Mouse (Mus musculus): ENCODE measurements at regions not wholly inside any gene's neighbourhood (a gene's known extent, or its start where the extent isn't known, plus 50 kb on each side); places are given as distances from the start of the nearest gene placed in this dataset.

DNA sequence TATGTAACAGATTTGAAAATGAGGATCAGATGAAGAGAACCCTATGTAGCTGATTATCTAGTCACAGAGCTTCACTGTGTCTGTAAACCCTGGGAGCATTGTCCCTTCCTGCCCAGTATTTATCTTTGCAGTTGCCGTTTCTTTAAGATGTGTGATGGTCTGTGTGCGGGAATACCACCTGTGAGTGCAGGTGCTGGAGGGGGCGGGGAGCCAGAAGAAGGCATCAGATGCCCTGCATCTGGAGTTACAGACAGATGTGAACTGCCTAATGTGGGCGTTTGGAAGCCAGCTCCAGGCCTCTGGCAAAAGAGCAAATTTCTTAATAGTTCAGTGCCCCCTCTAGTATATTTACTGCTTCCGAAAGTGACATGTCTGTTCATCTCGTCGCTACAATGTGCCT, 193.1 kb downstream of the Diras2 start:
- Histone ChIP-seq H3K4me1 (ENCODE audit: control insufficient read depth) (no peaks in the 10 kb centered on the region), H3K9me3 (ENCODE audit: control insufficient read depth, low read length) (no peaks in the 10 kb centered on the region), H3K36me3 (ENCODE audit: control insufficient read depth) (no peaks in the 10 kb centered on the region), H3K27me3 (ENCODE audit: control insufficient read depth) (no peaks in the 10 kb centered on the region; the same call in 1 of the 2 replicates), H3K4me3 (replicated peaks) (no peak overlapping the region)
- TF ChIP-seq TAL1 (IDR thresholded peaks at IDR 0.05; ENCODE audit: low read length) (no peak), GATA1 (IDR thresholded peaks at IDR 0.05; ENCODE audit: low read length) (no peak)

DNA sequence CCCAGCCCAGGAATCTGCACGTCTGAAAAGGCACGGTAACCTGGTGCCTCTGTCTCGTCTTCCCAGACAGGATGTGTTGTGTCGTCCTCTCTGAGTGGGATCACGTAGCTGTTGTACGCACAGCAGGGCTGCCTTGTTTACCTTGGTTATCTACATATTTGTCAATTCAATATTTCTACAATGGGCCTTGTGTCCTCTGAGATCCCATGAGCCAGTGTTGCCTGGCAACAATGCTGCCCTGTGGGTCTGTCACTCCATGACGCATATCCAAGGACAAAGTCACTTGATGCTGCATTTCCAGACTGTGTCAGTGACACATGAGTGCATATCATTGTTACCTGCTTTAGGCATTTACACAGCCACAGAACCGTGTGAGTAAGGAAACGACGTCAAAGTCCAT, 191.9 kb downstream of the Diras2 start:
- Histone ChIP-seq H3K4me3 (replicated peaks) (no peak overlapping the region), H3K27me3 (ENCODE audit: control insufficient read depth) (no peaks in the 10 kb centered on the region; the same call in 1 of the 2 replicates), H3K4me1 (ENCODE audit: control insufficient read depth) (no peaks in the 10 kb centered on the region), H3K9me3 (ENCODE audit: control insufficient read depth, low read length) (no peaks in the 10 kb centered on the region), H3K36me3 (ENCODE audit: control insufficient read depth) (no peaks in the 10 kb centered on the region)
- TF ChIP-seq GATA1 (IDR thresholded peaks at IDR 0.05; ENCODE audit: low read length) (no peak), TAL1 (IDR thresholded peaks at IDR 0.05; ENCODE audit: low read length) (no peak)

DNA sequence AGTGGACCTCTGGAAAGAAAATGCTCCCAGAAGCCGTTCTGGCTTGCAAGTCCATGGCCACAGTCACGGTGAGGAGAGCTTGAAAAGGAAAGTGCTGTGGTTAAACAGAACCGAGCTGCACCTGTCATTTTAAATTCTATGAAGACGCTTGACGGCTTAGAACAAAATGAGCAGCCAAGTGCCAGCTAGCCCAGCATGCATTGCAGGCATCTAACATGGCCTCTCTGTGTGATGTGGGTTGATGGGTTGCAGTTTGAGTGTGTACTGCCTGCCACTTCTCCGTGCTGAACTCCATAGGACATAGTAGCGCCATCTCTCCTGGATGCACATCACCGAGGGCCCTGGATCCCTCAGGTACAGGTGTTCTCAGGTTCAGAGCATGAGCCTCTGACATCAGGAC, 189.1 kb downstream of the Diras2 start:
- no peaks in the 10 kb centered on the region for H3K27me3 ChIP-seq (ENCODE audit: control insufficient read depth)
- TF ChIP-seq TAL1 (IDR thresholded peaks at IDR 0.05; ENCODE audit: low read length): no peak
- TF ChIP-seq GATA1 (IDR thresholded peaks at IDR 0.05; ENCODE audit: low read length): no peak
- no peak overlapping the region for H3K4me3 ChIP-seq (replicated peaks)
- no peaks in the 10 kb centered on the region for H3K9me3 ChIP-seq (ENCODE audit: control insufficient read depth, low read length)
- H3K36me3 ChIP-seq (ENCODE audit: control insufficient read depth): no peaks in the 10 kb centered on the region
- no peaks in the 10 kb centered on the region for H3K4me1 ChIP-seq (ENCODE audit: control insufficient read depth)

DNA sequence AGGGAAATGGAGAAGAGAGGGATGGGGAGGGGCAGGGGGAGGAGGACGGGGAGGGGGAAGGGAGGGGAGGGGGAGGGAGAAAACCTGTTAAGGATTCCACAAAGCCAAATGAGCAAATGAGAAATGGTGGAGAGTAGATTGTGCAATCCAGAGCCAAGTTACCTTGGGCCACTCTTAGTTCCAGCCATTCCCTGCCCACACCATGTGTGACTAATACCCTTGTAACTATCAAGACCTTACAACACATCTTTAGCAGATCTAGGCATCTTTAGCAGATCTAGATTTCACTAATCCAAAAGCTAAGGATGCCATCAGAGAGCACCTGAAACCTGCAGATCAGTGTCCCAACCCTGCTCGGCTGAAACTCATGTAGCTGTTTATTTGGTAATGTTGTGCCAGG, 186.7 kb downstream of the Diras2 start:
- no peak for TF ChIP-seq TAL1 (IDR thresholded peaks at IDR 0.05; ENCODE audit: low read length)
- no peak for TF ChIP-seq GATA1 (IDR thresholded peaks at IDR 0.05; ENCODE audit: low read length)
- no peaks in the 10 kb centered on the region for H3K27me3 ChIP-seq (ENCODE audit: control insufficient read depth)
- no peak overlapping the region for H3K4me3 ChIP-seq (replicated peaks)
- H3K36me3 ChIP-seq (ENCODE audit: control insufficient read depth): no peaks in the 10 kb centered on the region
- no peaks in the 10 kb centered on the region for H3K4me1 ChIP-seq (ENCODE audit: control insufficient read depth)
- no peaks in the 10 kb centered on the region for H3K9me3 ChIP-seq (ENCODE audit: control insufficient read depth, low read length)

DNA sequence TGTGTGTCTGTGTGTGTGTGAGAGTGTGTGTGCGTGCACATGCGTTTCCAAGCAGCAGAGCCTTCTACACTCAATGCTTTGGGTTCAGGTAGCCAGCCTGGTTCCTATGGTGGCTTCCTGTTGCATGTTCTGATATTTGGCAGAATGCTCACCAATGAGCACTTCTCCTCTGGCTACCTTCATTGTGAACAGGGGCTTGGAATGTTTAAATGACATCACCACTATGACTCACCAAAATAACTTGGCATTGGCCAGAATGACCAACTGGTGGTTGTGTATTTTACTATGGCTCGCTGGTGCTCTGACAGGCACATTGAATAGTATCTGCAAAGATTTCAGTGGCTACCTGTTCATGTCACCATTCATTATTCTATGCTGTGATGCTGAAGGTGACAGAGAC, 186.2 kb downstream of the Diras2 start:
- no peak for TF ChIP-seq TAL1 (IDR thresholded peaks at IDR 0.05; ENCODE audit: low read length)
- no peak for TF ChIP-seq GATA1 (IDR thresholded peaks at IDR 0.05; ENCODE audit: low read length)
- no peaks in the 10 kb centered on the region for H3K4me1 ChIP-seq (ENCODE audit: control insufficient read depth)
- H3K27me3 ChIP-seq (ENCODE audit: control insufficient read depth): no peaks in the 10 kb centered on the region
- no peak overlapping the region for H3K4me3 ChIP-seq (replicated peaks)
- H3K9me3 ChIP-seq (ENCODE audit: control insufficient read depth, low read length): no peaks in the 10 kb centered on the region
- no peaks in the 10 kb centered on the region for H3K36me3 ChIP-seq (ENCODE audit: control insufficient read depth)

DNA sequence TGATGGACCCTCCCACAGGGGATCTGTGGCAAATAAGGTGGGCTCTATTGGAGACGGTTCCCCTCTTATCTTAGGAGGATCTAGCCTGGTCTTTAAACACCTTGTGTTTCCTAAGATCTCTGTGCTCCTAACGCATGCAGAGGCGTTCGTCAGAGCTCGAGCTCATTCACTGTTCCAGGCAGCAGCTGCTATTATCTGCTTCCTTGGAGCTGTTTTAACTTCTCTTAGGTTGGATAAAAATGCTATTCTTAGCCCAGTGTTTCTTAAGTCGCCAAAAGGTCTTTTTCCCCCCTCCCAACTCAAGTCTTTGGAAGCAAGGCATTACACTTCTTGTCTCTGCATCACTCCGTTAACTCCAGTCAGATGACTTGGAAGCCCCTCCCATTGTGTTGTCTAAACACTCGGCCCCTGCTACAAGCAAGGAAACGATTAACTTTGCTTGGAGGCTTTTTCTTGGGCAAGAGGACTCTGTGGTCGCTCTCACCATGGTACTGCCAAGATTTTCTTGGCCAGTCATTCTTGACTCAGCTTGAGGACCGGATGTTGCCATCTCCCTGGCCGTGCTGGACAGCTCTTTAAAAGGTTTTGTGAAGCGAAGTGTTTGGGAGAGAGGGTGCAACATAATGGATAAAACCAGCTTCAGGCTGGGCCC, 185.6 kb downstream of the Diras2 start:
- Histone ChIP-seq H3K4me1 (ENCODE audit: control insufficient read depth) (no peaks in the 10 kb centered on the region), H3K36me3 (ENCODE audit: control insufficient read depth) (no peaks in the 10 kb centered on the region), H3K27me3 (ENCODE audit: control insufficient read depth) (no peaks in the 10 kb centered on the region), H3K4me3 (replicated peaks) (no peak overlapping the region), H3K9me3 (ENCODE audit: control insufficient read depth, low read length) (no peaks in the 10 kb centered on the region)
- TF ChIP-seq GATA1 (IDR thresholded peaks at IDR 0.05; ENCODE audit: low read length): no peak
- TF ChIP-seq TAL1 (IDR thresholded peaks at IDR 0.05; ENCODE audit: low read length): no peak

DNA sequence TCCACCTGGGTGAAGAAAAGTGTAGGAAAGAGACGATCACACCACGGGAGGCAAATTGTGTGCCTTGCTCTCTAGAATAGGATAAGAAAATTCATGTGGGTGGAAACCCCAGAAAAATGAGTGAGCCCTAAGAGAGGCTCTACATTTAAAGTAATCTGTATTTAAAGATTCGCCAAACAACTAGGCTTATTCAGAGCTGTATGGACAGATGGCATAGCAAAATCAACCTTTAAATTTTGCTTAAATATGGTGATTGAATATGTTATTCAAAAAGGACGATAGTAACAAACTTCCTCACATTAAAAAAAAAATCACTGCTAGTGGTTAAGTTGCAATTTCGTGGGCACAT, 185.1 kb downstream of the Diras2 start:
- Histone ChIP-seq H3K4me1 (ENCODE audit: control insufficient read depth) (no peaks in the 10 kb centered on the region), H3K4me3 (replicated peaks) (no peak overlapping the region), H3K36me3 (ENCODE audit: control insufficient read depth) (no peaks in the 10 kb centered on the region), H3K27me3 (ENCODE audit: control insufficient read depth) (no peaks in the 10 kb centered on the region), H3K9me3 (ENCODE audit: control insufficient read depth, low read length) (no peaks in the 10 kb centered on the region)
- TF ChIP-seq TAL1 (IDR thresholded peaks at IDR 0.05; ENCODE audit: low read length): no peak
- TF ChIP-seq GATA1 (IDR thresholded peaks at IDR 0.05; ENCODE audit: low read length): no peak

DNA sequence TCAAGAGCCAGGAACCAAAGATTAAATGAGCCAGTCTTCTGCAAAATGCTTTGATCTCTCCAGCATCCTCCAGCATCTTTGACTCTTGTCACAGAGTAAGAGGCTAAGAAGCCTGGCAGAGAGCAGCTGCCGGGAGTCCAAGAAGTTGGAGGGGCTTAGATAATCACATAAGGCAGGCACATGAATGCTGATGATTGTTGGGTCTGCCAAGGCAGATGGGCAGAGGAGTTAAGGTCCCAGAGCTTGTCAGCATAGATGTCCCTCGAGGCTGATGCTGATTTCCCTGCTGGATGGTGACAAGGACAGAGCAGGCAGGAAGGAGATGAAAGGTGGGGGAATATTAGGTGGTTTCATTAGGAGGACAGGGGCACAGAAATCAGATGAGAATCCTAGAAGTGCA, 183.4 kb downstream of the Diras2 start:
- Histone ChIP-seq H3K4me3 (replicated peaks) (no peak overlapping the region), H3K4me1 (ENCODE audit: control insufficient read depth) (no peaks in the 10 kb centered on the region), H3K27me3 (ENCODE audit: control insufficient read depth) (no peaks in the 10 kb centered on the region), H3K9me3 (ENCODE audit: control insufficient read depth, low read length) (no peaks in the 10 kb centered on the region), H3K36me3 (ENCODE audit: control insufficient read depth) (no peaks in the 10 kb centered on the region)
- TF ChIP-seq GATA1 (IDR thresholded peaks at IDR 0.05; ENCODE audit: low read length) (no peak), TAL1 (IDR thresholded peaks at IDR 0.05; ENCODE audit: low read length) (no peak)

DNA sequence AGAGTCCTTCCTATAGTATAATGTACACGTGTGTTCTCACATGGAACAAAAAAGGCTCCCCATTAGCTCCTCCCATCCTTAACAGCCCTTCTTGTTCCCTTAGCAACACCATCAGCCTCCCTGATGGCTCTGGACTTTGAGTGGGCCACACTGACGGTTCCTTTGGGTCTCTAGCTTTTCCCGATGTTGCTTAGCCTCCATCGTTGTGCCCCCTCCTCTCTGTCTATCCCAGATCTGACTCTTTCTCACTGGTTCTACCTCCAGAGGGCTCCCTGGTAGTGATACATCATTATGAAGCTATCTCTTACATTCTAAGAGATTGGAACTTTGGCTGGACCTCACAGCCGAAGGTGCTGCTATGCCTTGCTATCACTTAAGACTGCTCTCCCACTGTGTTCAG, 181.5 kb downstream of the Diras2 start:
- Histone ChIP-seq H3K4me1 (ENCODE audit: control insufficient read depth) (no peaks in the 10 kb centered on the region), H3K36me3 (ENCODE audit: control insufficient read depth) (no peaks in the 10 kb centered on the region), H3K9me3 (ENCODE audit: control insufficient read depth, low read length) (no peaks in the 10 kb centered on the region), H3K27me3 (ENCODE audit: control insufficient read depth) (no peaks in the 10 kb centered on the region), H3K4me3 (replicated peaks) (no peak overlapping the region)
- TF ChIP-seq TAL1 (IDR thresholded peaks at IDR 0.05; ENCODE audit: low read length) (no peak), GATA1 (IDR thresholded peaks at IDR 0.05; ENCODE audit: low read length) (no peak)

DNA sequence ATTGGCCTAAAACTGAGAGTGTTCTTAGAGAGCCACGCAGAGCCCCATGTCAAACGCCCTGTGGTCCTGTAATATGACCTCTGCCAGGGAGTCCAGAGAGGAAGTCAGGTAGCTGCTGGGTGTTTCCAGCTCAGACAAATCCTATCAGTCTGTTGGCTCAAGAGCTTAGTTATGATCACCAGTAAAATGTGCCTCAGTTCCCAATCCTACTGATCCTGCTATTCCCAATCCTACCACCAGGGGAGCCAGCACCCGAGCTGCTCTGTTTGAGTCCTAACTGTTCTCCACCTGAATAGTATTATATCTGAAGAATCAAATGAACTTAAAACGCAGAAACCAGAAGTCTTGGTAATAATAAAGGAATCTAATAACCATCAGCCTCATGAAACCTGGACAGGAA, 178.5 kb downstream of the Diras2 start:
- H3K27me3 ChIP-seq (ENCODE audit: control insufficient read depth): no peaks in the 10 kb centered on the region
- no peaks in the 10 kb centered on the region for H3K4me1 ChIP-seq (ENCODE audit: control insufficient read depth)
- no peaks in the 10 kb centered on the region for H3K9me3 ChIP-seq (ENCODE audit: control insufficient read depth, low read length)
- H3K4me3 ChIP-seq (replicated peaks): no peak overlapping the region
- no peak for TF ChIP-seq TAL1 (IDR thresholded peaks at IDR 0.05; ENCODE audit: low read length)
- no peak for TF ChIP-seq GATA1 (IDR thresholded peaks at IDR 0.05; ENCODE audit: low read length)
- H3K36me3 ChIP-seq (ENCODE audit: control insufficient read depth): no peaks in the 10 kb centered on the region

Data from erythroblast, embryonic 14.5 days (primary cell).